In the genomic region with DNA sequence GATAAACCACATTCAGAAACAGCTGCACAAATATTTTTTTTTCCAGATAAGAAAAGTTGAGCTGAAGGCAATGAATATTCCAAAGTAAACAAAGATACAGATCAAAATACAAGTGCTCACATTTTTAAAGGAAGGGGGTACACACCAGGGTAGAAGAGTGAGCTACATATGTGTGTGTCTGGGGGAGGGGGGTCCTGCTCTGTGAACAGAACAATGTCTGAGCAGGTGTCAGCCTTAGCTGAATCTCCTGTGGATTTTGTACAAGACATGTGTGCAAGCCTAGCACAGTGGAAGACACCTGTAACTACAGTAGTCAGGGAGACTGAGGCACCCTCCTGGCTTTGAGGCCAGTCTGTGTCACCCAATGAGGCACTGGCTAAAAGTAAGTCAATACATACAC, we compare ENCODE assay signal across 24 mouse cellular contexts.
"Had no signal": no experiment of that assay in that cellular context is flagged by ENCODE, and none has a peak within 500 bp of the region (broad histone marks: within the 10 kb centered on the region; RNA-seq: fewer than 3 reads in every experiment).

No protein-coding gene starts in this region.

- H3K27me3 ChIP-seq: heart, embryonic 13.5 days; heart, embryonic 15.5 days; hindbrain, embryonic 13.5 days; hindbrain, embryonic 15.5 days; limb, embryonic 13.5 days; limb, embryonic 15.5 days; liver, embryonic 13.5 days; liver, embryonic 15.5 days had no signal

- H3K36me3 ChIP-seq: heart, embryonic 13.5 days; heart, embryonic 15.5 days; hindbrain, embryonic 13.5 days; hindbrain, embryonic 15.5 days; limb, embryonic 13.5 days; limb, embryonic 15.5 days; liver, embryonic 13.5 days; liver, embryonic 15.5 days had no signal

- H3K9me3 ChIP-seq: heart, embryonic 13.5 days; heart, embryonic 15.5 days; hindbrain, embryonic 13.5 days; hindbrain, embryonic 15.5 days; limb, embryonic 13.5 days; limb, embryonic 15.5 days; liver, embryonic 13.5 days; liver, embryonic 15.5 days had no signal

- H3K27ac ChIP-seq: heart, adult 2 months; heart, embryonic 13.5 days; heart, embryonic 15.5 days; hindbrain, embryonic 13.5 days; hindbrain, embryonic 15.5 days; hindbrain, postnatal 0 days; limb, embryonic 13.5 days; limb, embryonic 15.5 days; liver, embryonic 13.5 days; liver, embryonic 15.5 days had no signal

- ATAC-seq: forebrain, postnatal 0 days; hindbrain, postnatal 0 days had no signal

- H3K4me3 ChIP-seq: heart, adult 2 months; heart, embryonic 13.5 days; heart, embryonic 15.5 days; hindbrain, embryonic 13.5 days; hindbrain, embryonic 15.5 days; limb, embryonic 13.5 days; limb, embryonic 15.5 days; liver, embryonic 13.5 days; liver, embryonic 15.5 days had no signal

- H3K4me2 ChIP-seq: heart, embryonic 11.5 days; heart, embryonic 13.5 days; heart, embryonic 15.5 days; hindbrain, embryonic 13.5 days; hindbrain, embryonic 15.5 days; limb, embryonic 13.5 days; limb, embryonic 15.5 days; liver, embryonic 13.5 days; liver, embryonic 15.5 days had no signal

- DNase-seq: forebrain, postnatal 0 days; gastrocnemius, postnatal 14 days; gastrocnemius, postnatal 36 days; heart, adult 11 months; heart, adult 2 months; heart, postnatal 14 days; heart, postnatal 36 days; kidney, adult 18-20 months; kidney, adult 8-10 months; kidney, postnatal 14 days; kidney, postnatal 36 days; layer of hippocampus, adult 9-11 months; layer of hippocampus, postnatal 36 days; left cerebral cortex, postnatal 4 days; liver, embryonic 13.5 days had no signal

- H3K9ac ChIP-seq: forebrain, postnatal 0 days; heart, embryonic 13.5 days; heart, embryonic 15.5 days; hindbrain, embryonic 13.5 days; hindbrain, embryonic 15.5 days; limb, embryonic 13.5 days; limb, embryonic 15.5 days; liver, embryonic 13.5 days; liver, embryonic 15.5 days had no signal

- H3K4me1 ChIP-seq: heart, embryonic 13.5 days; heart, embryonic 15.5 days; hindbrain, embryonic 13.5 days; hindbrain, embryonic 15.5 days; limb, embryonic 13.5 days; limb, embryonic 15.5 days; liver, embryonic 13.5 days; liver, embryonic 15.5 days had no signal
